Mouse (Mus musculus): ENCODE measurements at regions not wholly inside any gene's neighbourhood (a gene's known extent, or its start where the extent isn't known, plus 50 kb on each side); places are given as distances from the start of the nearest gene placed in this dataset.

- TF ChIP-seq GATA1 (IDR thresholded peaks at IDR 0.05; ENCODE audit: low read length), result no peak
- no peak for TF ChIP-seq TAL1 (IDR thresholded peaks at IDR 0.05; ENCODE audit: low read length)
These were observed 136.7 kb downstream of the Gm11011 start for GRCm38 (mm10) chr2:169450801-169451200.

Measured in erythroblast, embryonic 14.5 days (primary cell).